Mouse (Mus musculus): ENCODE results near the gene Fkbp10. TPM values are rescaled to one million over a fixed set of nuclear protein-coding genes. Genes with fewer than 3 reads are reported as not detected.

Gene Fkbp10
- polyA plus RNA-seq, 1 experiment, result 8.0 TPM

GRCm38 (mm10) chr11:100465229-100465792 is 49.8 kb downstream of the Fkbp10 start:
- WGBS, result 86% methylated on average over 1 of the region's 1 CpGs
- H3K27ac ChIP-seq (ENCODE audit: insufficient read depth, low read length), result no peak overlapping the region
- no peak for DNase-seq
- H3K4me3 ChIP-seq (replicated peaks; ENCODE audit: insufficient read depth, low read depth, low read length), result no peak overlapping the region
- no peaks in the 10 kb centered on the region for H3K27me3 ChIP-seq (ENCODE audit: control insufficient read depth, insufficient read depth, low read length)
- no peak for TF ChIP-seq CTCF (IDR thresholded peaks at IDR 0.05; ENCODE audit: borderline replicate concordance, insufficient read depth, low read depth, low read length)
- no peak for TF ChIP-seq POLR2A (IDR thresholded peaks at IDR 0.05; ENCODE audit: borderline replicate concordance, insufficient read depth, low read length)
- H3K4me1 ChIP-seq (ENCODE audit: control insufficient read depth, insufficient read depth, low read length), result peaks cover 15% of the 10 kb centered on the region; the same call in 1 of the 2 replicates

GRCm38 (mm10) chr11:100465833-100466232 is 50.3 kb downstream of the Fkbp10 start:
- no peak overlapping the region for H3K27ac ChIP-seq (ENCODE audit: insufficient read depth, low read length)
- WGBS, result 90% methylated on average over 1 of the region's 1 CpGs
- no peaks in the 10 kb centered on the region for H3K27me3 ChIP-seq (ENCODE audit: control insufficient read depth, insufficient read depth, low read length)
- no peak overlapping the region for H3K4me3 ChIP-seq (replicated peaks; ENCODE audit: insufficient read depth, low read depth, low read length)
- peaks cover 15% of the 10 kb centered on the region; the same call in 1 of the 2 replicates for H3K4me1 ChIP-seq (ENCODE audit: control insufficient read depth, insufficient read depth, low read length)
- no peak for DNase-seq
- TF ChIP-seq CTCF (IDR thresholded peaks at IDR 0.05; ENCODE audit: borderline replicate concordance, insufficient read depth, low read depth, low read length) (no peak), POLR2A (IDR thresholded peaks at IDR 0.05; ENCODE audit: borderline replicate concordance, insufficient read depth, low read length) (no peak)

DNA sequence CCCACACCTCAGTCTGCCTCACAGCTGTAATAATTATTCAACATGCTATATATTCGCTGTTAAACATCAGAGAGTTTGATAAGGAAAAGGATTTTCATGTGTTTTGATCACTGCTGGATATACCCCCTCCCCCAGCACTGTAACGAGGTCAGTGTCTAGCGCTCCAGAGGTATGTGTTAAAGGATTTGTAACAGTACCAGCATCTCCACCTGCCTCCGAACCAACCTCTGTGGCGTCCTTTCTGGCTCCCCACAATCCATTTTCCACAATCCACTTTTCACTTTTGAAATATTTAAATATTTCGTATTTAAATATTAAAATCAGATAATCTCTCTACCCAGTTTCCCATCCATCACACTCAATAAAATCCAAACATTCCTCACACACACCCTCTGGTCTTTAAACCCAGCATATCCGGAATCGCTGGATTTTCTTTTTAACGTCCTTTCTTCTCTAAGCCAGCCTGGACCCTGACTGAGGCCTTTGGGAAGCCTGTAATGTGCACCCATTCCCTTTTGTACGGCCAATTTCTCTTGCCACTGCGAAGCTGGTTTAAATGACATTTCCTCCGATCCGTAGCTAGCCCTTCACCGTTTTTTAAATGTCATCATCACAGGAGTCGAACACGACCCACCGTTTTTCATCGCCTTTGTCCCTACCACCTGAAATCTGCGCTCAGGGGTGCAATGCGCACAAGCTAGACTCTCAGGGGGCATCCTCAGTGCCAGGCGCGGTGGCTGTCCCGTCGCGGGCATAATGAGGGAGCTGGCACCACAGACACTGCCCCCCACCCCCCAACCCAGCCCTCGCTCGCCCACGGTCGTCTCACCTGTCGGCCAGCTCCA is 56.1 kb downstream of the Fkbp10 start:
- Histone ChIP-seq H3K27me3 (ENCODE audit: control insufficient read depth, insufficient read depth, low read length) (no peaks in the 10 kb centered on the region), H3K4me1 (ENCODE audit: control insufficient read depth, insufficient read depth, low read length) (no peaks in the 10 kb centered on the region; the same call in 1 of the 2 replicates), H3K27ac (ENCODE audit: insufficient read depth, low read length) (peak overlapping the region; percentile 54; the same call in 1 of the 2 replicates), H3K4me3 (replicated peaks; ENCODE audit: insufficient read depth, low read depth, low read length) (peak overlapping the region; percentile 71)
- WGBS, result 3% methylated on average over 30 of the region's 30 CpGs
- DNase-seq, result no peak
- TF ChIP-seq CTCF (IDR thresholded peaks at IDR 0.05; ENCODE audit: borderline replicate concordance, insufficient read depth, low read depth, low read length) (no peak), POLR2A (IDR thresholded peaks at IDR 0.05; ENCODE audit: borderline replicate concordance, insufficient read depth, low read length) (no peak)

GRCm38 (mm10) chr11:100472197-100472934 is 56.9 kb downstream of the Fkbp10 start, which contains the start of gene Klhl11:
Klhl11 (minus strand) TSS chr11:100472741.
- peak within 1 kb of the TSS; percentile 54 for H3K27ac ChIP-seq (ENCODE audit: insufficient read depth, low read length)
- under 1% methylated on average over 83 of the region's 83 CpGs for WGBS
- peak within 1 kb of the TSS; percentile 71 for H3K4me3 ChIP-seq (replicated peaks; ENCODE audit: insufficient read depth, low read depth, low read length)
- peak; percentile 90 to 93 for DNase-seq
- no peaks in the 10 kb centered on the region for H3K27me3 ChIP-seq (ENCODE audit: control insufficient read depth, insufficient read depth, low read length)
- no peaks in the 10 kb centered on the region; the same call in 1 of the 2 replicates for H3K4me1 ChIP-seq (ENCODE audit: control insufficient read depth, insufficient read depth, low read length)
- TF ChIP-seq POLR2A (IDR thresholded peaks at IDR 0.05; ENCODE audit: borderline replicate concordance, insufficient read depth, low read length) (peak; percentile 94), CTCF (IDR thresholded peaks at IDR 0.05; ENCODE audit: borderline replicate concordance, insufficient read depth, low read depth, low read length) (peak; percentile 82)

DNA sequence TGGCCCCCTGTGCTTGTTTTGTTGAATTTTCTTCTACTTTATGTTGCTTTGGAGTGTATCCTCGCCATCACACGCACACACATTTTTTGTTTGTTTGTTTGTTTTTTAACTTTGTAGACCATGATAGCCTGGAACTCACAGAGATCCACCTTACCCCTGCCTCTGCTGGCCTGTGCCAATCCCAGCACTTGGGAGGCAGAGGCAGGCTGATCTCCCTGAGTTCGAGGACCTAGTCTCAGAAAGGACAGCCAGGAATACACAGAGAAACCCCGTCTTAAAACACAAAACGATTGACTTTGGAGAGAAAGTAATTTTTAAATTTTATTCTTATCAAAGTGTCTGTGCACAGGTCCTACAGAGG is 57.4 kb downstream of the Fkbp10 start:
- Histone ChIP-seq H3K27ac (ENCODE audit: insufficient read depth, low read length) (no peak overlapping the region), H3K4me1 (ENCODE audit: control insufficient read depth, insufficient read depth, low read length) (no peaks in the 10 kb centered on the region; the same call in 1 of the 2 replicates), H3K4me3 (replicated peaks; ENCODE audit: insufficient read depth, low read depth, low read length) (no peak overlapping the region), H3K27me3 (ENCODE audit: control insufficient read depth, insufficient read depth, low read length) (no peaks in the 10 kb centered on the region)
- no peak for DNase-seq
- TF ChIP-seq POLR2A (IDR thresholded peaks at IDR 0.05; ENCODE audit: borderline replicate concordance, insufficient read depth, low read length) (no peak), CTCF (IDR thresholded peaks at IDR 0.05; ENCODE audit: borderline replicate concordance, insufficient read depth, low read depth, low read length) (no peak)
- WGBS, result 27% methylated on average over 5 of the region's 5 CpGs

Other genes with a start within 250 kb of the Fkbp10 start
- 0.62 and 1.5 TPM in 2 replicates for gene Krt9, start 222.5 kb upstream of the Fkbp10 start, polyA plus RNA-seq (2012; rRNA removed)
- gene Krt14, start 208.1 kb upstream of the Fkbp10 start, polyA plus RNA-seq (2012; rRNA removed), result 0.11 and 0.13 TPM in 2 replicates
- gene Krt16, start 166.8 kb upstream of the Fkbp10 start, polyA plus RNA-seq (2012; rRNA removed), result not detected in 2 replicates
- gene Krt17, start 154.7 kb upstream of the Fkbp10 start, polyA plus RNA-seq (2012; rRNA removed), result 0.11 and 0.16 TPM in 2 replicates
- not detected in 2 replicates for gene Krt42, start 145.8 kb upstream of the Fkbp10 start, polyA plus RNA-seq (2012; rRNA removed)
- 430 and 502 TPM in 2 replicates for gene Eif1, start 95.8 kb upstream of the Fkbp10 start, polyA plus RNA-seq (2012; rRNA removed)
- gene Gast, start 81.3 kb upstream of the Fkbp10 start, polyA plus RNA-seq (2012; rRNA removed), result not detected in 2 replicates
- gene Hap1, start 59.6 kb upstream of the Fkbp10 start, polyA plus RNA-seq (2012; rRNA removed), result 105 and 107 TPM in 2 replicates
- 127 and 162 TPM in 2 replicates for gene Jup, start 17.9 kb upstream of the Fkbp10 start, polyA plus RNA-seq (2012; rRNA removed)
- 17.6 and 19.6 TPM in 2 replicates for gene P3h4, start 861 bp upstream of the Fkbp10 start, polyA plus RNA-seq (2012; rRNA removed)
- gene Nt5c3b, start 26.1 kb downstream of the Fkbp10 start, polyA plus RNA-seq (2012; rRNA removed), result 79.9 and 85.7 TPM in 2 replicates
- 0.46 and 0.49 TPM in 2 replicates for gene Klhl10, start 26.2 kb downstream of the Fkbp10 start, polyA plus RNA-seq (2012; rRNA removed)
- 16.1 and 19.1 TPM in 2 replicates for gene Klhl11, start 57.0 kb downstream of the Fkbp10 start, polyA plus RNA-seq (2012; rRNA removed)
- 155 and 156 TPM in 2 replicates for gene Acly, start 112.3 kb downstream of the Fkbp10 start, polyA plus RNA-seq (2012; rRNA removed)
- gene Ttc25, start 129.9 kb downstream of the Fkbp10 start, polyA plus RNA-seq (2012; rRNA removed), result 0.86 and 0.92 TPM in 2 replicates
- 547 and 616 TPM in 2 replicates for gene Cnp, start 159.2 kb downstream of the Fkbp10 start, polyA plus RNA-seq (2012; rRNA removed)
- gene Nkiras2, start 203.5 kb downstream of the Fkbp10 start, polyA plus RNA-seq (2012; rRNA removed), result 27.5 and 27.6 TPM in 2 replicates
- 157 and 177 TPM in 2 replicates for gene Dnajc7, start 204.5 kb downstream of the Fkbp10 start, polyA plus RNA-seq (2012; rRNA removed)

All from cerebellum, adult 2 months (tissue).